27 mouse cellular contexts compared by ENCODE assay signal in genomic region chr9:123956892-123957291, GRCm38 (mm10). TPM values are rescaled to one million over a fixed set of nuclear protein-coding genes. Genes with fewer than 3 reads are reported as not detected.
A peak's percentile ranks its signal among the peaks of the same experiment; 100 is the strongest.
DNase-seq lines count a peak whose midpoint lies in the region; ATAC-seq and TF ChIP-seq lines count a peak whose summit lies in the region.
"Had no signal": no experiment of that assay in that cellular context is flagged by ENCODE, and none has a peak within 500 bp of the region (broad histone marks: within the 10 kb centered on the region; RNA-seq: fewer than 3 reads in every experiment).

No protein-coding gene starts in this region.

- no peak overlapping the region for H3K9ac ChIP-seq in liver, embryonic 13.5 days
- H3K9ac ChIP-seq in CH12.LX (ENCODE audit: insufficient read depth, low read depth) = no peak overlapping the region; the same call in 1 of the 2 replicates

- in situ Hi-C loops in CH12.LX (cut with MboI; ENCODE audit: low pct_ligation_motif_present, low pct_unique_long_range_greater_than_20kb, low sequenced_read_pairs) = no loop called here

- dilution Hi-C loops in CH12.LX (cut with MboI; ENCODE audit: extremely low pct_ligation_motif_present, extremely low pct_unique_long_range_greater_than_20kb, low sequenced_read_pairs) = no loop called here

- peaks cover 35% of the 10 kb centered on the region for H3K4me1 ChIP-seq in liver, embryonic 13.5 days (replicated peaks)
- H3K4me1 ChIP-seq in CH12.LX (ENCODE audit: control insufficient read depth in 1 of 2, insufficient read depth in 2 of 2) = peaks cover 18 to 67% of the 10 kb centered on the region in 2 experiments

- no peak for DNase-seq in liver, embryonic 13.5 days
- DNase-seq in liver (no peak), CH12.LX (ENCODE audit: extremely low read depth) (no peak)
- peak; percentile 46 for DNase-seq in splenic B cell, adult 2 months (ENCODE audit: low read depth, low spot score)
- no peak for DNase-seq in right cerebral cortex, adult 2 months (ENCODE audit: low spot score in 2 of 2)
- DNase-seq in lung, postnatal 4 days = no peak
- DNase-seq: adrenal gland, adult 2 months; adrenal gland, adult 8-10 months; adrenal gland, postnatal 10 days; adrenal gland, postnatal 14 days; adrenal gland, postnatal 25 days; adrenal gland, postnatal 36 days; B cell, adult 2 months; cerebellum, adult 11 months; cerebellum, adult 11-12 months; cerebellum, adult 18-20 months; cerebellum, adult 2 months had no signal

- H3K27me3 ChIP-seq in liver, embryonic 13.5 days = no peaks in the 10 kb centered on the region
- no peaks in the 10 kb centered on the region for H3K27me3 ChIP-seq in CH12.LX (replicated peaks)
- H3K27me3 ChIP-seq in splenic B cell, adult 2 months (ENCODE audit: control insufficient read depth, insufficient read depth, low read length, poor library complexity, severe bottlenecking) = no peaks in the 10 kb centered on the region
- H3K27me3 ChIP-seq: Patski had no signal

- H3K79me2 ChIP-seq in CH12.LX (replicated peaks; ENCODE audit: control insufficient read depth, extremely low read depth, insufficient read depth, poor library complexity, severe bottlenecking) = no peaks in the 10 kb centered on the region

- no peak for ATAC-seq in liver, embryonic 13.5 days (ENCODE audit: low read depth)
- ATAC-seq: activated CD4-positive, CD25-positive, alpha-beta regulatory T cell, adult 4 months; CD4-positive, CD25-positive, alpha-beta regulatory T cell, adult 4 months; Patski had no signal

- TF ChIP-seq RAD21 in CH12.LX (IDR thresholded peaks at IDR 0.05; ENCODE audit: low read depth, low read length) = no peak

- peak; percentile 69 for TF ChIP-seq EP300 in CH12.LX (IDR thresholded peaks at IDR 0.05; ENCODE audit: low read length)

- TF ChIP-seq POLR2A in CH12.LX (IDR thresholded peaks at IDR 0.05; ENCODE audit: low read depth, low read length) = no peak

- H3K4me3 ChIP-seq in liver, embryonic 13.5 days (replicated peaks) = no peak overlapping the region
- H3K4me3 ChIP-seq in CH12.LX (replicated peaks in 1 of 3; ENCODE audit: low read depth in 2 of 3, low read length in 2 of 3, poor library complexity in 1 of 3) = no peak overlapping the region

- H3K27ac ChIP-seq in liver, embryonic 13.5 days = peak overlapping the region; percentile 41; the same call in 1 of the 2 replicates
- peak overlapping the region; percentile 65 for H3K27ac ChIP-seq in CH12.LX (ENCODE audit: insufficient read depth, low read depth)

- H3K9me3 ChIP-seq in liver, embryonic 13.5 days (replicated peaks) = no peaks in the 10 kb centered on the region
- no peaks in the 10 kb centered on the region for H3K9me3 ChIP-seq in CH12.LX (replicated peaks; ENCODE audit: low read length)
- H3K9me3 ChIP-seq: G1E had no signal

- WGBS in liver, embryonic 13.5 days (ENCODE audit: insufficient replicate concordance) = 70% methylated on average over 1 of the region's 1 CpGs

- no peaks in the 10 kb centered on the region for H3K36me3 ChIP-seq in liver, embryonic 13.5 days
- H3K36me3 ChIP-seq in CH12.LX (replicated peaks in 1 of 2; ENCODE audit: control insufficient read depth in 1 of 2, insufficient read depth in 1 of 2, low read length in 1 of 2) = no peaks in the 10 kb centered on the region
- no peaks in the 10 kb centered on the region for H3K36me3 ChIP-seq in splenic B cell, adult 2 months (ENCODE audit: control insufficient read depth, insufficient read depth, low read length, poor library complexity, severe bottlenecking)
- H3K36me3 ChIP-seq: G1E had no signal

- no peak for TF ChIP-seq CTCF in CH12.LX (conservative IDR thresholded peaks at IDR 0.05 in 1 of 2, IDR thresholded peaks at IDR 0.05 in 1 of 2; ENCODE audit: low read depth in 2 of 2, low read length in 2 of 2)

- H3K4me2 ChIP-seq in liver, embryonic 13.5 days = no peak overlapping the region
- H3K4me2 ChIP-seq in CH12.LX (ENCODE audit: insufficient read depth, low read depth, poor library complexity, severe bottlenecking) = no peak overlapping the region

TF ChIP-seq in CH12.LX, 34 proteins besides CTCF, POLR2A, EP300 and RAD21:
- TF ChIP-seq MAX (IDR thresholded peaks at IDR 0.05; ENCODE audit: low read length) (no peak), IRF4 (IDR thresholded peaks at IDR 0.05; ENCODE audit: low read depth, low read length) (peak; percentile 75)

RNA-seq across cellular contexts. Expression of gene Ccr1, which starts 11.6 kb away (rescaled TPM):
- 1.7 and 1.9 TPM in 2 replicates for polyA plus RNA-seq in liver, embryonic 13.5 days (2015; fragmentation: Nextera tagmentation; extraction: Ambion mirVana)
- 1.6 TPM in 2 replicates for total RNA-seq in CH12.LX (2012; rRNA removed)
- total RNA-seq in CH12.LX (2014; rRNA removed) = 4.9 and 5.8 TPM in 2 replicates
- polyA plus RNA-seq in CH12.LX (2012; ENCODE audit: insufficient read length, low read depth) = 1.2 and 1.6 TPM in 2 replicates
- total RNA-seq: ES-E14, MEL had no signal
- polyA plus RNA-seq: Patski had no signal

RNA-seq across cellular contexts. Expression of gene Ccr1l1, which starts 21.3 kb away (rescaled TPM):
- polyA plus RNA-seq in liver, embryonic 13.5 days (2015; fragmentation: Nextera tagmentation; extraction: Ambion mirVana) = not detected in 2 replicates
- total RNA-seq in CH12.LX (2012; rRNA removed) = 0.08 and 0.25 TPM in 2 replicates
- total RNA-seq in CH12.LX (2014; rRNA removed) = not detected in 2 replicates
- polyA plus RNA-seq in CH12.LX (2012; ENCODE audit: insufficient read length, low read depth) = not detected in 2 replicates
- total RNA-seq: adrenal gland, adult 18-20 months; adrenal gland, adult 2 months; adrenal gland, adult 8-10 months; adrenal gland, postnatal 10 days; adrenal gland, postnatal 14 days; adrenal gland, postnatal 25 days; adrenal gland, postnatal 36 days; adrenal gland, postnatal 4 days; ES-E14; MEL had no signal
- polyA plus RNA-seq: activated CD4-positive, CD25-positive, alpha-beta regulatory T cell, adult 4 months; adrenal gland, adult 2 months; brain, embryonic 14.5 days; C2C12; CD4-positive, CD25-positive, alpha-beta regulatory T cell, adult 4 months; cerebellum, adult 2 months; G1E; Patski had no signal
